Mouse (Mus musculus) common myeloid progenitor, adult 5-6 weeks (primary cell): ENCODE measurements around the gene Trim33. TPM values are rescaled to one million over a fixed set of nuclear protein-coding genes. Genes with fewer than 3 reads are reported as not detected.

ENCODE experiments used
- ATAC-seq: replicated peaks from 2 replicates; pipeline ENCODE4 v1.8.0; 2016; ENCODE audit warnings: low read depth, mild to moderate bottlenecking, moderate TSS enrichment, inconsistent platforms; ENCODE audit not compliant: poor library complexity, severe bottlenecking
- total RNA-seq: library from RNA; stranded (forward); fragments of 200-1000, 187-1606 nt; gene quantifications from 2 replicates; pipeline ENCODE4 v1.2.3, GENCODE M21; 2017

Gene Trim33
- total RNA-seq: 90.1 and 97.9 TPM in 2 replicates

- peak; percentile 67 for ATAC-seq
Observed at GRCm38 (mm10) chr3:103279182-103280149, at the start of gene Trim33. TSS of gene Trim33 (plus strand) at chr3:103279293.

DNA sequence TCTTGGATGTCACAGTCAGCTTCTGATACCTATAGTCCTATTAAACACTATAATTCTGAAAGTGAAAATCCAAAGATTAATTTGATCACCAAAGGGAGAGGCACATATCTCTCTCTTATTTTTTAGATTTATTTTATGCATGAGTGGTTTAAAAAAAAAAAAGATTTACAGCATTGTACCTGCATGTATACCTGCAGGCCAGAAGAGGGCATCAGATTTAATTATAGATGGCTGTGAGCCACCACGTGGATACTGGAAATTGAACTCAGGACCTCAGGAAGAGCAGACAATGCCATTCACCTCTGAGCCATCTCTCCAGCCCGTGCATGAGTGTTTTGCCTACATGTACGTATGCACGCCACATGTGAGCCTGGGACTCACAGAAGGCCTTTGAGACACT is 46.7 kb upstream of the Trim33 start:
- ATAC-seq: no peak

GRCm38 (mm10) chr3:103241524-103241923 is 37.6 kb upstream of the Trim33 start:
- no peak for ATAC-seq

GRCm38 (mm10) chr3:103242156-103242555 is 36.9 kb upstream of the Trim33 start:
- no peak for ATAC-seq

GRCm38 (mm10) chr3:103243491-103243890 is 35.6 kb upstream of the Trim33 start:
- no peak for ATAC-seq

DNA sequence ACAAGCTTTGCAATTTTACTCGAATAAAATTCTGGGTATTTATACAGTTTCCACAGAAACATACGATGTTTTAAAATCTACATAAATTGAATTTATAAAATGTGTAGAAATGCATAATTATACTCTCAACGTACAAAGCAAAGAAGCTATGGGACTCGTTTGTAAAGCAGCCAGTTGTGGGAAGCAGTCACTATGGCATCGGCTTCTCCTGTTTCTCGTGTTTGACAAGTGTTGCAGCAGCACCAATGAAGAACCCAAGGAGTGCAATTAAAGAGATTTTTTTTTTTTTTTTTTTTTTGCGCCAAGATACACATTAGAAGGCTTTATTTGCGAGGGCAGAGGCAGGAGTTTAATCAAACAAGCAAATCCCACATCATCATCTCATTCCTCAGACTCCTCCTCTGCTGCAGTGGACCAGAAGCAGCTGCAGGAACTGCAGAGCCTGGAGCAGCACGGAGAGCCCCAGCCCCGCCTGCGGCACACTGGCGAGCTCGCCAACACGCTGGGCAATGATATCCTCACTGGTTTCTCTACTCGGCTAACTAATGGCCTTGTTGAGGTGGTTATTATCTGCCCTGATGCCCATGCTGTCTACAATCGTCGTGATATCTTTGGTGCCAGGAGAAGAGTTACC is 32.3 kb upstream of the Trim33 start:
- ATAC-seq: no peak

- ATAC-seq: peak; percentile 78
Observed at GRCm38 (mm10) chr3:103256089-103256819, 22.8 kb upstream of the Trim33 start.

DNA sequence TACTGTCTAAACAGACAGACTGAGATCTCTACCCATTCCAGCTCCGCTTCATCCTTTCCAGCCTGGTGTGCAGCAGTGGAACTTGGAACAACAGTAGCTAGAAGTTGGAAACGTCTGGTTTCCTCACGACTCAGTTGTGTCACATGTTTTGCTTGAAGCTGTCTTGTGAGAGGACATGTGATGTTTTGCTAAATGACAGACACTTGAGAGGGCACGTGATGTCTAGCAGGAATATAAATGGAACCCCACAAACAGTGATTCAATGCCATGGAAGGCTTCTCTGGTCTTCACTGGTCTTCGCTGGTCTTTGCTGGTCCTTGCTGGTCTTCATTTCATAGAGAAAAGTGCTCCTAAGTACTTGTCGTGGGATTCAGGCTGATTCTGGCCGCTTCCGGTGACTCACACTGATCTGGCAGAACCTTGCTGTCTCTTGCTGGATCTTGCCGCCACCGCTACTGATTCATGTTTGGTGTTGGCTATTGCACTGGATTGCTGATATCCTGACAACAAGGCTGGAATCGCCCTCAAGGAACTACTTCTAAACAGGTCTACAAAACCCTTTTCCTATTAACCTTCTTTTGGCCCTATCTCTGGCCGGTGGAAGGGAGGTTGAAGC is 16.2 kb upstream of the Trim33 start:
- no peak for ATAC-seq

- ATAC-seq: peak; percentile 59
Observed at GRCm38 (mm10) chr3:103278561-103279181, 422 bp upstream of the Trim33 start.

- ATAC-seq: peak; percentile 29
Observed at GRCm38 (mm10) chr3:103280241-103280761, 1.2 kb downstream of the Trim33 start.

- no peak for ATAC-seq
Observed at GRCm38 (mm10) chr3:103280875-103281274, 1.8 kb downstream of the Trim33 start.

DNA sequence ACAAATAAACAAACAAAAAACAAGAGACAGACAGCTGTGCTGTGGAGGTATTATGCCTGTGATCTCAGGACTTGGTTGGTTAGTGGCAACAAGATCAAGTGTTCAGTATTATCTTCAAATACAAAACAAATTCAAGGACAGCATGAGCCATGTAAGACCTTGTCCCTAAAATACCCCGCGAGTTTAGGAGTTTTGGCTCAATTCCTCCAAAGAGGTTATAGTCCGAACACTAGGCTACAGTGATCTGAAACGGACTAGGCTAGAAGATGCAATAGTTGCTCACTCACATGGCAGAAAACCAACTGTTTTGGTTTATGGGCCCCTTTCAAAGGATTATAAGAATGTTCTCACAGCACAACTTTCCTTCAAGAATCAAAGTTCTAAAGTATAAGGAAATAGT is 9.7 kb downstream of the Trim33 start:
- ATAC-seq: no peak

GRCm38 (mm10) chr3:103291087-103291486 is 12.0 kb downstream of the Trim33 start:
- ATAC-seq: no peak

- no peak for ATAC-seq
Observed at GRCm38 (mm10) chr3:103305411-103305982, 26.4 kb downstream of the Trim33 start.

DNA sequence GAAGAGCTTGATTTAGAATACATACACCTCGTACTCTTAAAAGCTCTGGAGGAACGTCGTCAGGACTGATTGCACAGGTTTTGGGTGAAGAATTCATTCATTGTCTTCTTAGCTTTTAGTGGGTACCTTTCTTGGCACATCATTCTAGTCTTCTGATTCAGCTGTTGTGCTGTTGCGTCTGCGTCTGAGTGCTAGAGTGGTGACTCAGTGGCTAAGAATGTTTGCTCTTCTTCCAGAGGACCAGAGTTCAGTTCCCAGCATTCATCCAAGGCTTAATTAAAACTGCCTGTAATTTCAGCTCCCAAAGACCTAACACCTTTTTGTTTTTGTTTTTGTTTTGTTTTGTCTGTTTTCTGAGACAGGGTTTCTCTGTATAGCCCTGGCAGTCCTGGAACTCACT is 30.2 kb downstream of the Trim33 start:
- ATAC-seq: no peak

GRCm38 (mm10) chr3:103309750-103310149 is 30.7 kb downstream of the Trim33 start:
- no peak for ATAC-seq

DNA sequence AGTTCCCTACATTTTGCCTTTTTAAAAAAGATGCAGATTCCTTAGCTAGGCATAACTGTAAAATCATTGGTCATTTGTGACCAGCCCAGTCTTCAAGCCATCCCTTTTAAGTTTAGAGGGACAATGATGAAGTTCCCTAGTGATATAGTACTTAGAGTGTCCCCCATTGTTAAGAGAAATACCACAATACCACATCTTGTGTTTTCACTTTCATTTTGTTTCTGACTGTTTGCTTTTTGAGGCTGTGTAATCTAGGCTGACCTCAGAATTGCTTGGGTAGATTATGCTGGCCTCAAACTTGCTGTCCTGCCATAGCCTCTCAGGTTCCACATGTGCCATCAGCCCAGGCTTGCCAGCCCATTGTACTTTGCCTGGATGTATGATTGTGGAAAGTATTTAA is 35.2 kb downstream of the Trim33 start:
- peak; percentile 80 for ATAC-seq

DNA sequence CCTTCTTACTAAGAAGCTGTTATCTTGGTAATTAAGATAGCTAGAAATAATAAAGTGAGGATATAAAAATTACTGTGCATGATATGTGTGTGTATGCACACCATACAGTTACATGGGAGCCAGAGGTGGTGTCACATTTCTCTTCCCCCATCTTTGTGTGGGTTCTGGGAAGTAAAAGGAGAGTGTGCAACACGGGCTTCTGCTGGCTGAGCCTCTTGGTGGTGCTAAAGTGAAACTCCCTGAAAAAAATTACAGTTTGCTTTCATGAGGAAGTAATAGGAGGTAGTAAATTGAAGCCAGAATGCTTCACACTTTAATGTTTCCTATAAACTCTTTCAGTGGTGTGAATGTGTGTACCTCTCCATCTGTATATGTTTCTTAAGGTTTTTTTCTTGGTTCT is 56.3 kb downstream of the Trim33 start:
- ATAC-seq: no peak

- no peak for ATAC-seq
Observed at GRCm38 (mm10) chr3:103346658-103347057, 67.6 kb downstream of the Trim33 start.
